Mouse (Mus musculus): ENCODE data around the gene Tcp11x2. TPM values are rescaled to one million over a fixed set of nuclear protein-coding genes. Genes with fewer than 3 reads are reported as not detected.

The Tcp11x2 gene
- polyA plus RNA-seq, 1 experiment from 2014 or later, result 0.08 TPM

DNA sequence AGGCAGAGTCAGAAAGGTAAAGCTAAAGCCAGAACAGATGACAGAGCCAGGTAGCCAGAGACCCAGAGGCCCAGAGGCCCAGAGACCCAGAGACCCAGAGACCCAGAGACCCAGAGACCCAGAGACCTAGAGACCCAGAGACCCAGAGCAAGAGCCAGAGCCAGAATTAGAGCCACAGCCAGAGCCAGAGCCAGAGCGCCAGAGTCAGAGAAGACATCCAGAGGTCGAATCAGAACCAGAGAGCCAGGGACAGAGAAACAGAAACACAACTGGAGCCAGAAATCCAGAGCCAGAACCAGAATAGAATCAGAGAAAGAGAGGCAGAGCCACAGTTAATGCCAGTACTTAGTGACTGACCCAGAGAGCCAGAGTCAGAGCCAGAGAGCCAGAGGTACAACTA lies 11.7 kb downstream of the Tcp11x2 start:
- Histone ChIP-seq H3K4me3 (replicated peaks; ENCODE audit: low read length) (no peak overlapping the region), H3K36me3 (ENCODE audit: control insufficient read depth, insufficient read depth, low read length) (no peaks in the 10 kb centered on the region), H3K9ac (ENCODE audit: low read length) (no peak overlapping the region), H3K4me2 (ENCODE audit: low read depth, low read length) (no peak overlapping the region), H3K9me3 (replicated peaks; ENCODE audit: control insufficient read depth, low read length) (no peaks in the 10 kb centered on the region), H3K4me1 (ENCODE audit: control insufficient read depth, insufficient read depth, low read length) (no peaks in the 10 kb centered on the region), H3K27ac (ENCODE audit: low read length) (no peak overlapping the region), H3K27me3 (ENCODE audit: control insufficient read depth, insufficient read depth, low read length) (no peaks in the 10 kb centered on the region; the same call in 1 of the 2 replicates)
- no peak for ATAC-seq (ENCODE audit: insufficient read depth, low FRiP score)
- WGBS, result 76% methylated on average over 2 of the region's 2 CpGs

DNA sequence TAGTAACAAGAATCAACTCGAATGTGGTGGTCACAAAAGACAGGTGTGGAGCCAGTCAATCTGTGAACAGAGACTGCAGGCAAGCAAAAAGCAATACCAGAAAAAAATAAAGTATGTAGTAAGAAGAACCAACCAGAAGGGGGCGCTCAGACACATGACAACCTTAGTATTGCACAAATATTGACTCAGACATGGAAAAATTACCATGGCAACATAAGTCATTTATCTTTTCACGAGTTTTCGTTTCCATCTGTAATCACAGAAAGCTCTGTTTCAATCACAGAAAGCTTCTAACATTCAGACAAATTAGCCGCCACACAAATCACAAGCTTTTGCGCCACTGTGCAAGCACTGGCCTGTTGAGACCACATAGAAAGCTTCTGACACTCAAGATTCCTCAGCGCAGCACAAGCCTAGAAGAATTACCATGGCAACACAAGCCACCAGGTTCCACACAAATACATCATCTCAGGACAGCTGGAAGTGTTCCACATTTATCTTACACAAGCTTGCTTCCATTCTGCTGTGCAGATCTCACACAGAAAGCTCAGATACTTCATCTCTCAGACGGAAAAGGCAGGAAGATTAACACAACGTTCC lies 41.3 kb downstream of the Tcp11x2 start:
- no peak for ATAC-seq (ENCODE audit: insufficient read depth, low FRiP score)
- no peaks in the 10 kb centered on the region for H3K36me3 ChIP-seq (ENCODE audit: control insufficient read depth, insufficient read depth, low read length)

DNA sequence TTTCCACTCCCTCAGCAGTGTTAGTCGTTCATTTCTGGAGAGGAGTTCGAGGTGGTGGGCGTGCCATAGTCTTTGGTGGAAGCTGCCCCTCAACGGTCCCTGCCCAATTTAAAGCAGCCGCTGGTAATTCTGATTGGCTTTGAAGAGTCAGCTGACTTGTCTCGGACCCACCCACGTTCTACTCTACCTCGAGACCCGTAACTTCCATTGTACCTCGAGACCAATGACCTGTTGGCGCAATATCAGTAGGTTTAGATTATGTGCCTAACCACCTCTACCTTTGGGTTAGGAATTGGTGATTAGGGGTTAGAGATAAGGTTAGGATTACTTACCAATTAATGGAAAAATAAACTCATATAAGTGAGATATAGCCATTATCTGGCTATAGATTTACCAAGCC lies 66.0 kb downstream of the Tcp11x2 start, which contains the start of gene Prame:
Gene Prame, minus strand, starts transcription at position 101 of the 400 bp plus-strand sequence.
- no peaks in the 10 kb centered on the region for H3K9me3 ChIP-seq (replicated peaks; ENCODE audit: control insufficient read depth, low read length)
- no peaks in the 10 kb centered on the region for H3K36me3 ChIP-seq (ENCODE audit: control insufficient read depth, insufficient read depth, low read length)
- WGBS, result 82% methylated on average over 11 of the region's 11 CpGs
- no peak for ATAC-seq (ENCODE audit: insufficient read depth, low FRiP score)
- no peaks in the 10 kb centered on the region for H3K27me3 ChIP-seq (ENCODE audit: control insufficient read depth, insufficient read depth, low read length)
- H3K9ac ChIP-seq (ENCODE audit: low read length), result no peak within 1 kb of the TSS
- no peaks in the 10 kb centered on the region for H3K4me1 ChIP-seq (ENCODE audit: control insufficient read depth, insufficient read depth, low read length)
- no peak within 1 kb of the TSS for H3K4me2 ChIP-seq (ENCODE audit: low read depth, low read length)
- no peak within 1 kb of the TSS for H3K27ac ChIP-seq (ENCODE audit: low read length)
- H3K4me3 ChIP-seq (replicated peaks; ENCODE audit: low read length), result no peak within 1 kb of the TSS

More for the DNA sequence above, 41.3 kb downstream of the Tcp11x2 start:
- Histone ChIP-seq H3K9ac (ENCODE audit: low read length) (no peak overlapping the region), H3K4me1 (ENCODE audit: control insufficient read depth, insufficient read depth, low read length) (no peaks in the 10 kb centered on the region), H3K9me3 (replicated peaks; ENCODE audit: control insufficient read depth, low read length) (no peaks in the 10 kb centered on the region), H3K4me2 (ENCODE audit: low read depth, low read length) (no peak overlapping the region), H3K27ac (ENCODE audit: low read length) (no peak overlapping the region), H3K4me3 (replicated peaks; ENCODE audit: low read length) (no peak overlapping the region), H3K27me3 (ENCODE audit: control insufficient read depth, insufficient read depth, low read length) (no peaks in the 10 kb centered on the region)
- WGBS, result 28% methylated on average over 9 of the region's 9 CpGs

Other genes starting within 250 kb of the Tcp11x2 start
- not detected in 2 replicates for gene AV320801, start 199.2 kb downstream of the Tcp11x2 start, polyA plus RNA-seq (2015; fragmentation: Nextera tagmentation; extraction: Ambion mirVana)
- gene Nxf7, start 95.0 kb downstream of the Tcp11x2 start, polyA plus RNA-seq (2015; fragmentation: Nextera tagmentation; extraction: Ambion mirVana), result not detected in 2 replicates
- not detected in 2 replicates for gene Prame, start 66.1 kb downstream of the Tcp11x2 start, polyA plus RNA-seq (2015; fragmentation: Nextera tagmentation; extraction: Ambion mirVana)
- not detected in 2 replicates for gene Tmsb15a, start 31.5 kb upstream of the Tcp11x2 start, polyA plus RNA-seq (2015; fragmentation: Nextera tagmentation; extraction: Ambion mirVana)
- gene Armcx5, start 48.9 kb upstream of the Tcp11x2 start, polyA plus RNA-seq (2015; fragmentation: Nextera tagmentation; extraction: Ambion mirVana), result 7.8 and 8.5 TPM in 2 replicates
- 36.1 and 41.4 TPM in 2 replicates for gene Gprasp1, start 48.9 kb upstream of the Tcp11x2 start, polyA plus RNA-seq (2015; fragmentation: Nextera tagmentation; extraction: Ambion mirVana)
- 34.9 and 37.4 TPM in 2 replicates for gene Bhlhb9, start 103.8 kb upstream of the Tcp11x2 start, polyA plus RNA-seq (2015; fragmentation: Nextera tagmentation; extraction: Ambion mirVana)
- gene Gprasp2, start 145.2 kb upstream of the Tcp11x2 start, polyA plus RNA-seq (2015; fragmentation: Nextera tagmentation; extraction: Ambion mirVana), result 20.1 and 21.0 TPM in 2 replicates

Data from stomach, embryonic 16.5 days (tissue).